Mouse (Mus musculus) left cerebral cortex, postnatal 4 days (tissue): Measurements from ENCODE around the gene Cryba4. TPM values are rescaled to one million over a fixed set of nuclear protein-coding genes. Genes with fewer than 3 reads are reported as not detected.

Source experiments
- DNase-seq: peaks from one replicate; pipeline ENCODE4 v3.0.0-alpha.2; 2022
- intact Hi-C: fragments of 180-260 bp; cut with DNase I; formaldehyde crosslinking; loops from one replicate; pipeline ENCODE4 v1.15.1; 2025
- total RNA-seq, 2 experiments: library from RNA; stranded (reverse); gene quantifications; 2 replicates each; pipeline ENCODE4 v1.2.3; 2021

The Cryba4 gene
- under 1 TPM; 0.50 to 0.54 TPM for total RNA-seq

- intact Hi-C loops: no loop called here
- DNase-seq: no peak
Measured at GRCm38 (mm10) chr5:112252400-112252799, at the start of gene Cryba4. Cryba4 (minus strand) TSS chr5:112252518.

- DNase-seq: no peak
- intact Hi-C loops: no loop called here
Measured at GRCm38 (mm10) chr5:112301694-112302093, 49.4 kb upstream of the Cryba4 start.

- intact Hi-C loops: no loop called here
- no peak for DNase-seq
Measured at GRCm38 (mm10) chr5:112300721-112301308, 48.5 kb upstream of the Cryba4 start.

- no peak for DNase-seq
- intact Hi-C loops: no loop called here
Measured at GRCm38 (mm10) chr5:112300112-112300511, 47.8 kb upstream of the Cryba4 start.

GRCm38 (mm10) chr5:112299399-112299798 lies 47.1 kb upstream of the Cryba4 start:
- no peak for DNase-seq
- intact Hi-C loops: no loop called here

- no peak for DNase-seq
- intact Hi-C loops: no loop called here
Measured at GRCm38 (mm10) chr5:112298226-112298988, 46.1 kb upstream of the Cryba4 start.

- intact Hi-C loops: no loop called here
Measured at GRCm38 (mm10) chr5:112297257-112297656, 44.9 kb upstream of the Cryba4 start.

GRCm38 (mm10) chr5:112296404-112297181 lies 44.3 kb upstream of the Cryba4 start:
- intact Hi-C loops: no loop called here

More at GRCm38 (mm10) chr5:112297257-112297656, 44.9 kb upstream of the Cryba4 start:
- DNase-seq: no peak

GRCm38 (mm10) chr5:112295564-112295963 lies 43.2 kb upstream of the Cryba4 start:
- intact Hi-C loops: no loop called here
- DNase-seq: no peak

More at GRCm38 (mm10) chr5:112296404-112297181, 44.3 kb upstream of the Cryba4 start:
- no peak for DNase-seq

- intact Hi-C loops: no loop called here
- no peak for DNase-seq
Measured at GRCm38 (mm10) chr5:112295162-112295561, 42.8 kb upstream of the Cryba4 start.

- intact Hi-C loops: no loop called here
- DNase-seq: no peak
Measured at GRCm38 (mm10) chr5:112294696-112295095, 42.4 kb upstream of the Cryba4 start.

- DNase-seq: no peak
- intact Hi-C loops: no loop called here
Measured at GRCm38 (mm10) chr5:112293800-112294199, 41.5 kb upstream of the Cryba4 start.

GRCm38 (mm10) chr5:112292343-112292980 lies 40.1 kb upstream of the Cryba4 start:
- intact Hi-C loops: no loop called here
- no peak for DNase-seq

GRCm38 (mm10) chr5:112291866-112292265 lies 39.5 kb upstream of the Cryba4 start:
- DNase-seq: peak; percentile 49
- intact Hi-C loops: no loop called here

GRCm38 (mm10) chr5:112290536-112290880 lies 38.2 kb upstream of the Cryba4 start:
- no peak for DNase-seq
- intact Hi-C loops: no loop called here

GRCm38 (mm10) chr5:112289819-112290535 lies 37.7 kb upstream of the Cryba4 start:
- intact Hi-C loops: no loop called here
- peak; percentile 64 for DNase-seq

- peak; percentile 70 for DNase-seq
- intact Hi-C loops: no loop called here
Measured at GRCm38 (mm10) chr5:112289236-112289635, 36.9 kb upstream of the Cryba4 start.

GRCm38 (mm10) chr5:112288193-112289141 lies 36.1 kb upstream of the Cryba4 start:
- intact Hi-C loops: no loop called here
- no peak for DNase-seq

GRCm38 (mm10) chr5:112287652-112288051 lies 35.3 kb upstream of the Cryba4 start:
- intact Hi-C loops: no loop called here
- DNase-seq: no peak
